Mouse (Mus musculus) heart, postnatal 36 days (tissue): Measurements from ENCODE around the gene 4931417E11Rik. TPM values are rescaled to one million over a fixed set of nuclear protein-coding genes. Genes with fewer than 3 reads are reported as not detected.

Source experiments
- DNase-seq, 2 experiments: peaks; one replicate each; pipeline ENCODE4 v3.0.0; 2021 to 2022
- intact Hi-C: fragments of 180-260 bp; cut with DNase I; formaldehyde crosslinking; loops from one replicate; pipeline ENCODE4 v1.15.1; 2025
- total RNA-seq, 2 experiments: library from RNA; stranded (reverse); gene quantifications; 2 replicates each; pipeline ENCODE4 v1.2.3; 2021

4931417E11Rik gene
- total RNA-seq = not detected

- no peak for DNase-seq
- intact Hi-C loops = no loop called here
These were observed at the start of gene 4931417E11Rik for GRCm38 (mm10) chr6:73469567-73469966. Gene 4931417E11Rik, minus strand, starts transcription at chr6:73469667.

- intact Hi-C loops = no loop called here
- peak; percentile 2 to 43 for DNase-seq
These were observed 48.4 kb upstream of the 4931417E11Rik start for GRCm38 (mm10) chr6:73517818-73518396.

GRCm38 (mm10) chr6:73512907-73513306 lies 43.4 kb upstream of the 4931417E11Rik start:
- no peak for DNase-seq
- intact Hi-C loops = no loop called here

- intact Hi-C loops = no loop called here
These were observed 30.2 kb upstream of the 4931417E11Rik start for GRCm38 (mm10) chr6:73499631-73500030.

GRCm38 (mm10) chr6:73497321-73497720 lies 27.9 kb upstream of the 4931417E11Rik start:
- intact Hi-C loops = no loop called here
- DNase-seq = no peak

More at GRCm38 (mm10) chr6:73499631-73500030, 30.2 kb upstream of the 4931417E11Rik start:
- no peak for DNase-seq

- intact Hi-C loops = no loop called here
- no peak for DNase-seq
These were observed 21.1 kb upstream of the 4931417E11Rik start for GRCm38 (mm10) chr6:73490524-73490923.

- intact Hi-C loops = no loop called here
- no peak for DNase-seq
These were observed 16.1 kb upstream of the 4931417E11Rik start for GRCm38 (mm10) chr6:73485616-73486015.

GRCm38 (mm10) chr6:73466084-73466483 lies 3.4 kb downstream of the 4931417E11Rik start:
- intact Hi-C loops = no loop called here
- DNase-seq = no peak

GRCm38 (mm10) chr6:73462543-73462942 lies 6.9 kb downstream of the 4931417E11Rik start:
- DNase-seq = no peak
- intact Hi-C loops = no loop called here

- intact Hi-C loops = no loop called here
These were observed 35.6 kb downstream of the 4931417E11Rik start for GRCm38 (mm10) chr6:73433912-73434311.

GRCm38 (mm10) chr6:73428618-73429336 lies 40.7 kb downstream of the 4931417E11Rik start:
- DNase-seq = no peak
- intact Hi-C loops = no loop called here

More at GRCm38 (mm10) chr6:73433912-73434311, 35.6 kb downstream of the 4931417E11Rik start:
- DNase-seq = no peak

GRCm38 (mm10) chr6:73427273-73427812 lies 42.1 kb downstream of the 4931417E11Rik start:
- intact Hi-C loops = no loop called here
- DNase-seq = no peak

Other genes starting within 250 kb of the 4931417E11Rik start
- under 1 TPM; 0.08 to 0.11 TPM for gene Dnah6, start 248.0 kb downstream of the 4931417E11Rik start, total RNA-seq
- gene Suclg1, start 221.3 kb downstream of the 4931417E11Rik start, total RNA-seq = 100 to 1,000 TPM; 540 to 568 TPM